Mouse (Mus musculus) MEL (cell line): ENCODE measurements around the gene C1qtnf3.

Source experiments
- CTCF ChIP-seq, 3 experiments: IDR thresholded peaks in 2 of 3; conservative IDR thresholded peaks in 1 of 3; 2 replicates each; pipeline ENCODE4 v1.5.1; 2011 to 2012; ENCODE audit warnings: low read length in 3 of 3, low read depth in 2 of 3, mild to moderate bottlenecking in 2 of 3, improper control_type of control experiment in 1 of 3, inconsistent platforms in 1 of 3, mixed read lengths in 1 of 3, moderate library complexity in 1 of 3; ENCODE audit not compliant: control insufficient read depth in 1 of 3, insufficient read depth in 1 of 3, poor library complexity in 1 of 3, severe bottlenecking in 1 of 3
- HCFC1 ChIP-seq: IDR thresholded peaks from 2 replicates; pipeline ENCODE4 v1.6.1; 2012; ENCODE audit warnings: low read depth, mild to moderate bottlenecking, inconsistent platforms, low read length, improper control_type of control experiment, moderate library complexity
- MAFK ChIP-seq: IDR thresholded peaks from 2 replicates; pipeline ENCODE4 v1.6.1; 2011; ENCODE audit warnings: low read depth, mild to moderate bottlenecking, low read length, improper control_type of control experiment, borderline replicate concordance
- POLR2A ChIP-seq, 2 experiments: IDR thresholded peaks; 2 replicates each; pipeline ENCODE4 v1.6.1; 2011 to 2012; ENCODE audit warnings: low read length in 2 of 2, mild to moderate bottlenecking in 2 of 2, control low read depth in 1 of 2, improper control_type of control experiment in 1 of 2, low read depth in 1 of 2, moderate library complexity in 1 of 2; ENCODE audit not compliant: control insufficient read depth in 1 of 2, insufficient read depth in 1 of 2, poor library complexity in 1 of 2
- TAL1 ChIP-seq: IDR thresholded peaks from 2 replicates; pipeline ENCODE4 v1.6.1; 2012; ENCODE audit warnings: mild to moderate bottlenecking, inconsistent platforms, low read length, moderate library complexity, mixed read lengths
- UBTF ChIP-seq: IDR thresholded peaks from 2 replicates; pipeline ENCODE4 v1.6.1; 2012; ENCODE audit warnings: low read depth, mild to moderate bottlenecking, inconsistent platforms, low read length, improper control_type of control experiment, moderate library complexity, borderline replicate concordance; ENCODE audit not compliant: insufficient read depth

GRCm38 (mm10) chr15:10922061-10922460, 30.1 kb upstream of the C1qtnf3 start:
- TF ChIP-seq MAFK = no peak
- no peak for TF ChIP-seq TAL1
- no peak for TF ChIP-seq UBTF
- no peak for TF ChIP-seq HCFC1
- no peak for TF ChIP-seq CTCF (IDR thresholded peaks at IDR 0.05 in 2 of 3, conservative IDR thresholded peaks at IDR 0.05 in 1 of 3; ENCODE audit: control insufficient read depth in 1 of 3, insufficient read depth in 1 of 3, low read depth in 2 of 3, low read length in 3 of 3, poor library complexity in 1 of 3, severe bottlenecking in 1 of 3)
- TF ChIP-seq POLR2A (IDR thresholded peaks at IDR 0.05; ENCODE audit: control insufficient read depth in 1 of 2, insufficient read depth in 1 of 2, low read depth in 1 of 2, low read length in 2 of 2, poor library complexity in 1 of 2) = no peak
